Mouse (Mus musculus): Measurements from ENCODE around the gene Hdac7. TPM values are rescaled to one million over a fixed set of nuclear protein-coding genes. Genes with fewer than 3 reads are reported as not detected.

Hdac7 gene
- 8.0 and 8.1 TPM in 2 replicates for polyA plus RNA-seq (2012; rRNA removed)

DNA sequence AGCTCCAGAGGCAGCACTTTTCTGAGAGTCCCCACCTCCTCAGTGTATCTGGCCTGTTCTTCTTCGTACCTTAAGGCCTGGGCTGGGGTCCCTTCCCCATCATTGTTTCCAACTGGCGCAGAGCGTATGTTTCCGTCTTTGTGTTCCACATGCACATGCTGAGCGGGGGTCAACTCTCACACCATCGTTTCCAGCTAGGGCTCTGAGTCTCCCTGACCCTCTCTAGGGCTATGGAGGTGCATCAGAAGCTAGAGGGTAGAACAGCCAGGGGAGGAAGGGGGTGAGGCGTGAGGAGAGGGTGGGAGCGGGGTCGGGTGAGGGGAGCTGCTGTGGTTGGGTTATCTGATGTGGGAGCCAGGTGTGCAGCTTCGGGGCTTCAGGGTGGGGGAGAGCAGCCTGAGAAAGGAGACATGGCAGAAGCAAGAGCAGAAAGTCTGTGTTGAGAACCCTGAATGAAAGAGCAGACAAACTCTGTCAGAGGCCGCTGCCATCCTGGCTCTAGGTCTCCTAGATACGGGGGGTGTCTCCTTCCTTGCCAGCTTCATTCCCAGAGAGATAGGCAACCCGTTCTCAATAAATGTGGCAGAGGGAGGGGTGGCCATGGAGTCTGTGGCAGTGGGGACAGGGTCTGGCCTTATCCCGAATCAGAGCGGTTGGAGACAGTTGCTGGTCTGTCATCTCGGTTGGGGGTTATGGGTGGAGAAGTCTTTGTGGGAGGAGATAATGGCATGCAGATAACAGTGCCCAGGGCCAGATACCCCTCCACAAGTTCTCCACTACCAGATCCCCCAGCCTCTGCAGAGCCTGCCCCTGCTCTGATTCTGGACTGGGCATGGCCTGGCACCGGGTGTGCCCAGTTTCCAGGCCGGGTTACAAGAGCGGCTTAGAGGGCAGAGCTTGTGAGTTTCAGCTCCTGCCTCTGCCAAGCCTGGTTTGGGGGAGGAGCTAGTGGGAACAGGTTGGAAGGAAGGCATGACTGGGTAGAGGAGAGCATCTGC lies at the start of gene Hdac7:
Hdac7 (minus strand) TSS at position 466 of the 998 bp plus-strand sequence.

DNA sequence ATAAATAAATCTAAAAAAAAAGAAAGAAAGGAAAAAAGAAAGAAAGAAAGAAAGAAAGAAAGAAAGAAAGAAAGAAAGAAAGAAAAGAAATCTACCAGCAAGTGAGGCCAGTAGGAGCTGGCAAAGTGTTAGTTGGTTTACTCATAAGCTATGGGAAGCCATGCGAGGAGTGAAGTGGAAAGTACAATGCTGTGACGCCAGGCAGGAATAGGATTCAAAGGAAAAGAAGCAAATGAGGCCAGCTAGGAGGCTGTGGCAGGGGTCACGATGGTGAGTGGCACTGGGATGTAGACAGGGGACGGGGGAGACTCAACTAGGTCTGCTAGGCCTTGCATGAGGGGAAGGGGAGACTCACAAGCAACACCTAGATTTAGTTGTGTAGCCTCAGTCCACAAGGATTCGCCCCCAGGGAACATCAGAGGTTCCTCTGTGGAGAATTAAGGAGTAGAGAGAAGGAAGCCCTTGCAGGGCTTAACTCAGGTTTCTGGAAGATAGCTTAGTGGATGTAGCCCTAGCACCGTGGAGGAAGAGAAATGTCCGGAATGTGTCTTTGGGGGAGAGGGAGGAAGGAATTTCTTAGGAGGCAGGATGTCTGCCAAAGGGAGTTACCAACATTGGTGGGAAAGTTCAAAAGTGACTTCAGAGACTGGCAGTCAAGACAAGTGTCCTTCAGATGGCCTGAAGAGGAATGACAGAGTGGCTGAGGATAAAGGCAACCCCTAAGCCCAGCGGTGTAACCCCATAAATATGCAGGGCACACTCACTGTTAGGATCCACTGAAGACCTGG lies 65.8 kb downstream of the Hdac7 start, which contains the start of gene Slc48a1:
Slc48a1 (plus strand) TSS at position 210 of the 788 bp plus-strand sequence.

DNA sequence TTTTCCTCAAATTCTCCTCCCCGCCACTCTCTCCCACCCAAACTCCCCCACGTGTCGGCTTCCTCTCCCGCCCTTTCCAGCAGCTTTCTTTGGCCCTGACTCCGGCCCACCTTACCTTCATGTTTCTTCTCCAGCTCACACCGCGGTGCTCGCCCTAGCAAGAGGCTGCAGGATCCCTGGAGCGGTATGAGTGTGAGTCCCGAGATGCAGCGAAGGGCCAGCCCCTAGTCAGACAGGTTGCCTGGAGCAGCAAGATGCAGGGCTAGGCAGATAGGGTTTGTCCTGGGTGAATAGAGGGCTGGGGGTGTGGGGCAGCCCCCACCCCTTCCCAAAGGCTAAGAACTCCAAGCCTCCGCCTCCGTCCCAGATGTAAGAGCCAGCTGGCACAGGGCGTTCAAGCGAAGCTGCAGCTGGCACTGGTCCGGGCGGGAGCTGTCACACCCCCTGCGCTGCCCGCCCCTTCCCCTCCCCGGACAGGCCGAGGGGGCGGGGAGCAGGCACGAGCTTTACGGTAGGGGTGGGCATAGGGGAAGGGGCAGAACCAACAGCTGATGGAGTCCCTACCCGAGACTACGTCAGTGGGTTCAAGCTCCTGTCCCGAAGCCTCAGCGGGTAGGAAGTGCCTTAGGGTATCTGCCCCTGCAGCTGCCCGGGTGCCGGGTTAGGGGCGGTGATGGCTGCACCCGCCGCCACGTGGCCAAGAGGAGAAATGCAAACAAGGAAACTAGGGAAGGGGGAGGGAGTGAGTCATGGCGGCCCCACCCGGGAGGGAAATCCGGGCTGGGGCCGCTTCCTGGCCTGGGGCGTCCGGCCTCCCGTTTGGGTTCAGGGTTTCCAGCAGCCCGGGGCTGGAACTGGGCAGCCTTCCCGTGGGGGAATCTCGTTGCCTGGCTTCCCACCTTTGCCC lies 76.8 kb downstream of the Hdac7 start, which contains the start of gene Rapgef3:
Rapgef3 (minus strand) TSS at position 693 of the 907 bp plus-strand sequence.

Other genes with a start within 250 kb of the Hdac7 start
- gene Rpap3, start 138.7 kb downstream of the Hdac7 start, polyA plus RNA-seq (2012; rRNA removed) = 8.0 and 8.3 TPM in 2 replicates
- 0.01 and 0.03 TPM in 2 replicates for gene Endou, start 113.2 kb downstream of the Hdac7 start, polyA plus RNA-seq (2012; rRNA removed)
- 1.9 and 2.3 TPM in 2 replicates for gene Rapgef3, start 76.5 kb downstream of the Hdac7 start, polyA plus RNA-seq (2012; rRNA removed)
- 29.0 and 36.7 TPM in 2 replicates for gene Slc48a1, start 66.0 kb downstream of the Hdac7 start, polyA plus RNA-seq (2012; rRNA removed)
- 0.11 and 0.16 TPM in 2 replicates for gene Vdr, start 66.1 kb upstream of the Hdac7 start, polyA plus RNA-seq (2012; rRNA removed)
- 9.4 and 10.8 TPM in 2 replicates for gene Tmem106c, start 119.7 kb upstream of the Hdac7 start, polyA plus RNA-seq (2012; rRNA removed)
- gene Col2a1, start 160.2 kb upstream of the Hdac7 start, polyA plus RNA-seq (2012; rRNA removed) = 0.08 and 0.26 TPM in 2 replicates
- 22.1 and 23.5 TPM in 2 replicates for gene Pfkm, start 248.1 kb upstream of the Hdac7 start, polyA plus RNA-seq (2012; rRNA removed)
- 10.4 and 11.8 TPM in 2 replicates for gene Senp1, start 249.2 kb upstream of the Hdac7 start, polyA plus RNA-seq (2012; rRNA removed)

Data from liver, embryonic 14 days (tissue).